Mouse (Mus musculus) activated CD4-positive, CD25-positive, alpha-beta regulatory T cell (primary cell): ENCODE measurements around the gene Slc13a1. TPM values are rescaled to one million over a fixed set of nuclear protein-coding genes. Genes with fewer than 3 reads are reported as not detected.

ENCODE experiments used
- polyA plus RNA-seq, 2 experiments: library from polyadenylated mRNA; unstranded; fragments of 100-300 nt; shearing (Covaris generic); gene quantifications; one replicate each; pipeline ENCODE4 v1.2.1; 2017

The Slc13a1 gene
- under 1 TPM; 0.06 to 0.10 TPM for polyA plus RNA-seq

GRCm38 (mm10) chr6:24167734-24168327, at the start of gene Slc13a1:
Gene Slc13a1 (minus strand): TSS chr6:24168092.

Other genes with a start within 250 kb of the Slc13a1 start
- gene Tas2r118, start 198.0 kb downstream of the Slc13a1 start, polyA plus RNA-seq, result not detected